Mouse (Mus musculus) cerebellum, adult 2 months (tissue): Measurements from ENCODE around the gene Nop58.

Experiments
- CTCF ChIP-seq: fragments of 200-500 bp; IDR thresholded peaks from 2 replicates; pipeline ENCODE4 v1.5.1; 2011; ENCODE audit warnings: low read depth, mild to moderate bottlenecking, control low read depth, low read length, moderate library complexity, borderline replicate concordance; ENCODE audit not compliant: insufficient read depth
- POLR2A ChIP-seq: fragments of 200-500 bp; IDR thresholded peaks from 2 replicates; pipeline ENCODE4 v1.6.1; 2011; ENCODE audit warnings: low read length, control low read depth, borderline replicate concordance; ENCODE audit not compliant: insufficient read depth

- no peak for TF ChIP-seq POLR2A
- no peak for TF ChIP-seq CTCF
Measured at GRCm38 (mm10) chr1:59719900-59720299, 35.1 kb downstream of the Nop58 start.
